Mouse (Mus musculus): ENCODE results near the gene Ccdc173. TPM values are rescaled to one million over a fixed set of nuclear protein-coding genes. Genes with fewer than 3 reads are reported as not detected.

The Ccdc173 gene
- total RNA-seq, 1 experiment from 2014 or later = 1.2 TPM

DNA sequence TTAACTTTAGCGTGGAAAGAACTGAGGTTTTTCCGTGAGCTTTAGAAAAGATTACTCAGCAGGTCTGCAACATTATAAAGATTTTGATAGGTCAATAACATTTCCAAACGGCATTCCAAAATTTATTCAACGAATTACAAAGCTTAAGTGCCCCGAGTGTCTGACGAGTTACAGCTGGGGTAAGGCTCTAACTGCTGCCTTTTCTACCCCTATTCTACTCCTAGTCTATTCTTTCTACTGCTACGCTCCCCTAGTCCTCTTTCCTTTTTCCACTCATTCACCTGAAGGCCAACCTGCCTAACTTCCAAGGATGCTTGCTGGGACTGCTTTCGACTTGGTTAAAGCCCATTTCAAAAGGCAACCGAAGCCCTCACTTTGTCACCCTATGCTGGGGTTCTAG lies 401 bp downstream of the Ccdc173 start:
- no peak for DNase-seq

DNA sequence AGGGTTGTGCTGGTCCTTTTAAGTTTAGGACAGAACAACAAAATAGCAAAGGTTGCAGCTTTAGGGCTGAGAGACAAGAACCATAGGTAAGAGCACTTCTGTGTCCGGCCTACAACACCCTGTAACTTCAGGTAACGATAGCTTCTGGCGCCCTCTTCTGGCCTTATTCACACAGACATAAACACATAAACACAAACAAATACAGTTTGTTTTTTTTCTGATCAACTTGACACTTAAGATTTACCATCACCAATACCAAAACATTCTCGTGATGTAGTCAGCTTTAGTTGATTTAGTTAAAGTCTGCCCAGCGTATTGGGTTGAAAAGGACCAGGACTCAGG lies 10.6 kb downstream of the Ccdc173 start:
- DNase-seq = peak; percentile 42

DNA sequence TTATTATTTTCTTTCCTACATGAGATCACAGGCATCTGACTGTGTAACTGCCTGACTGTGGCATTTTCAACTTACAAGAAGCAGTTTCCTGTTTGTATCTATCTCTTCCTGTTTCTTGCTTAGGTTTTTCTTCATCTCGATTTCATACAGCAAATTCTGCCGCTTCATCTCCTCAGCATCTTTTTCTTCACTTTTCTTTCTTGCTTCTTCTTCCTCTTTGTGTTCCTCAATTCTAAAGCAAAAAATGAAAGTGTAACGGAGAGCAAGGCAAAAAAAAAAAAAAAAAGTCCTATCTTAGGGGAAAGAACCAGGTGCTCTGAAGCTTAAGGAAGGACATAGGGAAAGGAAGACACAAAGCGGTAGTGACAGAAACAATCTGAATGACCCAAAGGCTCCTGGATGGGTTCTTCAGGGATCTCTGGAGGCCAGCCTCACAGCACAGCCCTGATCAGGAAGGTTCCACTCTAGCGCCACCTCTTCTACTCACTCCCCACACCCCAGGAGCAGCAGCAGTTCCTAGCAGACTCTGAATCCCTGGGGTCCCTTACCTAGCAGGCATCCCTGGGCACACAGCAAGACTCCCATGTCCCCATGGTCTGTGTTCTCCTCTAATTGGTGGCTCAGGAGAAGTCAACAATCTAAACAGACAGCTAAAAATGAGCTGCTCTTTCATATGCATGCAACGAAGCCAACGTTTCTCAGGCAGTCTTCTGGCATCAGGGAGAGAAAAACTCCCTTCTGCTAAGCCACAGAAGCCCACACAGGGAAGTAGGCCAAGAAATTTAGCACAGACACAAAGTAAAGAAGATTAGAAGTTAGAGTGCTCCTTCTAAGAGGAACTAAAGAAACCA lies 11.2 kb downstream of the Ccdc173 start:
- no peak for DNase-seq

DNA sequence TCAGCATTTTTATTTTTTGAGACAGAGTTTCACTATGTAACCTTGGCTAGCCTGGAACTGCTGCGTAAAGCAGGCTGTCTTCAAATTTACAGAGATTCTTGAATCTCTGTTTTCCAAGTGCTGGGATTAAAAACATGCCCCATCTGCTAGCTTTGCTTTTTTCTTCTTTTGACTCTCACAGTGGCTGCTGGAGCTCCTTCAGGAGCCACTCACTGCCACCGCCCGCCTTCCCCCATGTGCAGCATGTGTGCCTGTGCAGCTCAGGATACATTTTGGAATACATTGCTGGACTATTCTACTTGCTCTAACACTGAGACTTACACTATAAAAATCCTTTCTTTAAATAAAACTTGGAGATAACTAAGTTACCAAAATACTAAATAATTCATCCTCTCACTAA lies 16.0 kb downstream of the Ccdc173 start:
- no peak for DNase-seq

DNA sequence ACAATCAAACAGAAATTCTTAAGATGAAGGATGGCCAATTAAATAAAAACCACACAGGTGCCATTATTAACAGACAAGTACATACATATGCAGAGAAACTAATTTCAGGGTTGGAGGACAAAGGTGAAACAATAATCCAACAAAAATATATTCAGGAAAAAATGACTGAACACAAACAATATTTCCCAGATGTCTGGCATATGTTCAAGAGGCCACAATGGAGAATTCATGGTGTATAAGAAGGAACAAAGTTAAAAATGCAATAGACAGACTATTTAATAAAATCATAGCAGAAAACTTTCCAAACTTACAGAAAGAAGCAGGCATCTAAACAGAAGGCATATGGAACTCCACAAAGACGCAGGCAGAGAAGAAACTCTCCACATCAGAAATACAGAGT lies 24.7 kb downstream of the Ccdc173 start:
- no peak for DNase-seq

DNA sequence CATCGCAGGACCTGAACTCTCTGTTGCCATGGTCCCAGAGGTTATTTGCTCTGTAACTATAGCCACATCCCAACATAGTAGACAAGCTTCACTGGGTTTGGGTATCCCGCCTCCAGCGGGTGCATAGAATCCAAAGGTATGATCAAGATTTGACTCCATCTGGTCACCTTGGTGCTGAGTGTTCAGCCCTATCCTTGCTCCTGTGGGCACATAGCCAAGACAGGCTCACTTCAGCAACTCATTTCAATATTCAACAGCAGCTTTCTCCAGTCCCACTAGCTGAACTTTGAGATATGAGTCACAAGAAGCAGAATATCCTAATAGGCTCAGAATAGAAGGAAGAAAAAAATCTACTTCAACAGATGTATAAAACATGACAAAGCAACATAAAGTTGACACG lies 26.0 kb downstream of the Ccdc173 start:
- no peak for DNase-seq

DNA sequence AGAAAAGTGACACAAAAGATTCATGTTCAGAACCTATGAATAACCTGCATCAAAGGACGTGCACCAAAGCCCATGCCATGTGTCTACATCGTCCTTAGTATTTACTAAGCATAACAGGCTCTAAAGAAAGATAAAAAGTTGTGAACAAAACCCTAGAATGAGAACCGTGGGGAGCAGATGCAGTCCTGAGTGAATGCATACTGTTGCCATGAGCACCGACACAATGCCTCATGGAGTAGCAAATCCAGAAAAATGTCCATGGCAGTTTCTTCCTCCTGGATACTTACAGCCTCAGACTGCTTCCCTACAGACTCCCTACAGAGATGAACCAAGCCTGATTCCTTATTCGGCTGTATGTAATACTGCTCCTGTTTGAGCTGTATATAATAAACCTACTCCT lies 28.4 kb downstream of the Ccdc173 start:
- DNase-seq = no peak

DNA sequence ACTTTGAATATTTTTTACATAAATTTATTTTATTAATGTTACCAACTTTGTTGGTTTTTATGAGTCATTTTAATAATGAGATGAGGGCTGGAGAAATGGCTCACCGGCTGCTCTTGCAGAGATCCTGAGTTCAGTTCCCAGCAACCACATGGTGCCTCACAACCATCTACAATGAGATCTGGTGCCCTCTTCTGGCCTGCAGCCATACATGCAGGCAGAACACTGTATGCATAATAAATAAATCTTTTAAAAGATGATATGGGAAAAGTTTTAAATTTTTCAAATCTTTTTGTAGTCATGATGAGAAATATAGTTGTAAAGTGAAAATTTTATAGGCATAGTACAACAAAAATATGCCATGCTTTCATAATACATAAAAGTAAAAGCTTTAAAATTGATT lies 44.3 kb downstream of the Ccdc173 start:
- no peak for DNase-seq

DNA sequence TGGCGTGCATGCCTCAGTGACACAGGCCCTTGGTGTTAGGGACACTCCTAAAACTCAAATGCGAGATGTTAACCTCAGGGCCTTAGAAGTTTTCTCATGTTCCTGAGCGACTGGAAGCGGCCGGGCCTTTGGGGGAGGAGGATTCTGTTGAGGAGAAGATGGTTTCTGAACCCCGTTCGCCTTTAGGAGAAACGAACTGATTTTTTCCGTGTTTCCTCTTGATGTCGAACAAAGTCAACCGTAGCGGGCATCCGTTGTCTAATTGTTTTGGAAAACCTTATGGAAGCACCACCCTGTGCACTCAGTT lies 65.9 kb downstream of the Ccdc173 start:
- no peak for DNase-seq

DNA sequence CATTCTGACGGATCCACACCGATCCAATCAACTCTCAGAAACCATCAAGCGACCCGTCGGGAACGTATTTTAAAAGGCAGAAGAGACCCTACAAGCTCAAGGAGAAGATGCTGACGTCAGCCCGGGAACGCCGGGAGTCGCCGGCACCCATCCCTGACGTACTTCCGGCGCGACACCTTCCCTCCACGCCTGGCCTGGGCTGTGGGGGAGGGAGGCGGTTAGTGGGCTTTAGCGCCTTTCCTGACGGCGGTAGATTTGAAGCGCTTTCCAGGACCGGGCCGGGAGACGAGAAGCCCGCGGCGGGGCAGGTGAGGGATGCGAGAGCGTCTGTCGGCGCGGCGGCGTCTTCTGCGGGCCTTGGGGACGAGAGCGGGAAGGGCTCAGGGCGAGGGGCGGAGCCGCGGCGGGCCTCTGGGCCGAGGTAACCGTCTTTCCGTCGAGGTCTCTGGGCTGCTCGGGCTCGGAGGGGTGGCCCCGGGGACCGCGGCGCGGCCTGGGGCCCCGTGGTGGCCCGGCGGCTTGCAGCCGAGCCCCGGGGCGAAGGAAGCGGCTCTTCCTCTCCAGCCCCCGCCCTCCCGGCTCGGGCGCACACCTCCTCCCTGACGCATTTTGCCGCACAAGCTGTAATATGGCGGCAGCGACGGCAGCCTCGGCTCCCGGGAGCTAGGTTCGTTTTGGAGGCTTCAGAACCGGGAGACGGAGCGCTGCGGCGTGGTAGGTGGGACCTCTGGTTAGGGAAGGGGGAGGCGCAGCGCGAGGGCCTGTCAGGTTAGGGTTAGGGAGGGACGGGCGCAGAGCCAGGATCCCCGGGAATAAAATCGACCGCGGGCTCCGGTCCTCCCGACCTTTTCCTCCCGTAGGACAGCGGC lies 66.5 kb downstream of the Ccdc173 start:
- DNase-seq = peak; percentile 96

DNA sequence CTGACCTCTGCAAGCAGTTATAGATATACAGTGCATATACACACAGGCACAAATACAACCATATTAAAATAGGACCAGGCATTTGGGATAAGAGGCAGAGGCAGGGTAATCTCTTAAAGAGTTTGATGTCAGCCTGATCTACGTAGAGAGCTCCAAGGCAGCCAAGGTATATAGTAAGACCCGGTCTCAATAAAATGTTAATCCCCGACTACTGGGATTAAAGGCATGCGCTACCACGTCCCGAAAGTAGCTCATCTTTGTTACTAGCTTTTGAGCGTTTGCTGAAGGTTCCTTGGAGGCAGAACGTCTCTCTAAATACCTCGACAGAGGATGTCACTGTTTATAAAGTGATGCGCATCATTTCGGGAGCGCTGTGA lies 67.1 kb downstream of the Ccdc173 start, which contains the start of gene Ppig:
Ppig (plus strand) TSS at position 273 of the 377 bp plus-strand sequence.
- DNase-seq = no peak

DNA sequence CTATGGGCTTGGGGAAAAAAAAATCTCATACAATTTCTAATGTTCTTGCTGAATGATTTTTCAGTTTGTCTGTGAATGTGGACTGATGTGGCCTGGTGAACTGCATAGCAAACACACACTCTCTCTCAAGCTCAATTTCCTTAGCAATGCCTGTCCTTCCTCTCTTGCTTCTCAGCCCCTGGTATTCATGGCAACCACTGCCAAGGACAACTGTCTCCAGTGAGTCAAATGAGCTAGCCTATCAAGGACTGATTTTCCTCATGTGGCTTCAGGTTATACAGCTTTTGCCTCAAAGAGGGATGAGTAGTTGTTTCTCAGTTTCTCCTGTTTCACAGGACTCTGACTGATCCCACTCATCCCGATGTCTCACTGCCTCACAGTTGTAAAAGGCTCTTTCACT lies 70.3 kb downstream of the Ccdc173 start:
- peak; percentile 74 for DNase-seq

DNA sequence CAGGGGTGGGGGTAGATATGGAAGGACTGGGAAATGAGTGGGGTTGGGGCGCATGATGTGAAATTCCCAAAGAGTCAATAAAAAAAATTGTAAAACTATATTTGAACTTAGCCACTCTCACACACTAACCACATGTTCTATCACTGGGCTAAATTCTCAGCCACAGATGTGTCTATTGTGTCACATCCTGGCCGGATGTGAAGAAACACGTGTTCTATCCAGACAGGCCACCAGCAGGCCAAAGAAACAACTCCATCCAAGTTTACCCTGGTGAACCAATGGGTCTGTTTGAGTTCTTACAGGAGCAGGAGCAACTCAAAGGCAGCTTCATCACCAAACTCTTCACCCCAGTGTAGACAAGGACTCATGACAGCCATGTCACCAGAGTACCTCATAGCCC lies 72.9 kb downstream of the Ccdc173 start:
- DNase-seq = no peak

DNA sequence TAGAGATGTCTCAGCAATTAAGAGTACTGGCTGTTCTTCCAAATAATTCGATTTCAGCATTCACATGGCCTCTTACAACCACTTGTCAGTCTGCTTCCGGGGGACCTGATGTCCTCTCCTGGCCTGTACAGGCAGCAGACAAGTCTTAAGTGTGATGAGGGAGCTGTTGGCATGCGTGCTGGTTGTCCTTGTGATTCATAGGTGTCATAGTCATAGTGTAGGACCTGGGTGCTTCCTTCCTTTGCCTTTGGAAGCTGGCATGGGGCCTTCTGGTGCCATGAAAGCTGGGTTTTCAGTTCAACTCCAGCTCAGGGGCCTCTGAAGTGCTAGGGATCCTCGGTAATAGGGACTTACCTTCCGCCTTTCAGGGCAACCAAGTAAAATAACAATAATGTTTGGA lies 75.2 kb downstream of the Ccdc173 start:
- DNase-seq = peak; percentile 40

DNA sequence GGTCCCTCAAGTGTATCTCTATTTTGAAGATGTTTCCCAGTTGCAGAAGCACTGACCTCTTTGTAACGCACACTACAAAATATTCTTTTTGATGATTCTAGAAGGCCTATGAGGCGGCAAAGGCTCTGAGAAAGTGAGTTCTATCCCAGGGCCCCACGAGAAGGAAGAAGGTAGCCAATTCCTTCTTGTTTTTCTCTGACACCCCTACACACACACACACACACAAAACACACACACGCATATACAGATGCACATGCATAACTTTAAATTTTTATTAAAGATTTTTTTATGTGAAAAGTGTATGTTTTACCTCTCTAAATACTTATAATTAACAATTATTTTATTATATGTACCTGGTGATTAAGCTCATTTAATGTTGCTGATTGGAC lies 75.8 kb downstream of the Ccdc173 start:
- no peak for DNase-seq

DNA sequence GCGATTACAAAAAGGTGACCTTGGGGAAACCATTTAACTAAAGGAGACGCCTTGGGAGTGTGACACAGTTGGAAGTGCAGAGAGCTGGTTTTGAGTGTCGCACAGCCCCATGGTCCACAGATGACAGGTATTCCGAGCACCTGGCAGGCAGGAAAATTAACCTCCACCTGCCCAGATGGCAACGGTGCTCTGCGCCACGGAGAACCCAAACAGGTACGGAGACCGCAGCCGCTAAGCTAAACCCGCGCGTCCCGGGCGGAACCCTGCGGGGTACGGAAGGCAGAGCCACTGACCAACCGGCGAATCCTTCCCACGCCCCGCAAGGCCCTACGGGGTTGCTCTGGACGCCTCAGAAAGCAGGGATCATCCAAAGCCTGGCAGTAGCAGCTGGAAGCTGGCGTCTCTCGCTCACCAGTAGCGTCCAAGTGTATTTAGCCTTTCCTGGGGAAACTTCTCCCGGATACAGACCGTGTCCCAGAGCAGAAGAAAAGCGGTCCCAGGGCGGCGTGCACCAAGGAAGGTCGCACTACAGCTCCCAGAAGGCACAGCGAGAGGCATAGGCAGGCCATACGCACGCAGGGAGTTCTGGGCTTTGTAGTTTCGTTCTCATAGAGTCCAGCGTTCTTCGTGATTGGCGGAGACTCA lies 76.3 kb downstream of the Ccdc173 start, which contains the start of gene Fastkd1:
Fastkd1 (minus strand) TSS at position 536 of the 645 bp plus-strand sequence.
- DNase-seq = peak; percentile 91

DNA sequence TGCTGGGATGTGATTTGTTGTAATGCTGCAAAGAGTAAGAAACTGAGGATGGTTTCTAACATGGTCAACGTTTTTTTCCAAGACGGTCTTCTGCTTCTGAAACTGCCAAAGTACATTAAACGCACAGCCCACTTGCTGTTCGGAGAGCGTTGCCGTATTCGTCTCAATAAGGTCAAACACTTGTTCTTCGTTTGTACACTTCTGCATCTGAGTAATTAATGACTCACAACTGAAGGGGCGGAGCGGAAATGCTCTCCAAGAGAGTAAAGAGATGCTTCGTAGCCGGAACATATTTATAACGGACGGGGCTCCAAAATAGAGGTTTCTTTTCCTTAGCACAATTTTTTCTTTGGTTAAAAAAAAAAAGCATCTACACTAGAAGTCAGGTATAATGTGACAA lies 77.2 kb downstream of the Ccdc173 start:
- peak; percentile 47 for DNase-seq

Other genes starting within 250 kb of the Ccdc173 start
- 0.78 and 0.83 TPM in 2 replicates for gene Lrp2, start 203.5 kb downstream of the Ccdc173 start, total RNA-seq (2021)
- gene Bbs5, start 142.4 kb downstream of the Ccdc173 start, total RNA-seq (2021) = 5.1 and 9.4 TPM in 2 replicates
- 0.22 and 0.34 TPM in 2 replicates for gene Klhl41, start 119.5 kb downstream of the Ccdc173 start, total RNA-seq (2021)
- gene Fastkd1, start 76.1 kb downstream of the Ccdc173 start, total RNA-seq (2021) = 31.8 and 35.1 TPM in 2 replicates
- gene Ppig, start 67.0 kb downstream of the Ccdc173 start, total RNA-seq (2021) = 73.6 and 76.9 TPM in 2 replicates
- 20.8 and 22.4 TPM in 2 replicates for gene Phospho2, start within 50 bp of the Ccdc173 start, total RNA-seq (2021)
- gene Klhl23, start 32.4 kb upstream of the Ccdc173 start, total RNA-seq (2021) = 10.6 and 11.0 TPM in 2 replicates
- 185 TPM in 2 replicates for gene Ssb, start 72.0 kb upstream of the Ccdc173 start, total RNA-seq (2021)
- gene Mettl5, start 96.0 kb upstream of the Ccdc173 start, total RNA-seq (2021) = 22.3 and 26.6 TPM in 2 replicates
- 67.5 and 74.4 TPM in 2 replicates for gene Ubr3, start 107.7 kb upstream of the Ccdc173 start, total RNA-seq (2021)
- not detected in 2 replicates for gene Myo3b, start 249.6 kb upstream of the Ccdc173 start, total RNA-seq (2021)

Measured in adrenal gland, postnatal 14 days (tissue).